Mouse (Mus musculus) right cerebral cortex, postnatal 14 days (tissue): ENCODE measurements at regions not wholly inside any gene's neighbourhood (a gene's known extent, or its start where the extent isn't known, plus 50 kb on each side); places are given as distances from the start of the nearest gene placed in this dataset.

ENCODE experiments used
- DNase-seq: peaks from one replicate; pipeline ENCODE4 v3.0.0; 2022

- DNase-seq: peak; percentile 25
Observed at GRCm38 (mm10) chr2:66961808-66962519, 177.2 kb upstream of the Scn7a start.

- DNase-seq: no peak
Observed at GRCm38 (mm10) chr2:66941188-66941587, 156.5 kb upstream of the Scn7a start.

GRCm38 (mm10) chr2:66898032-66898431 is 113.3 kb upstream of the Scn7a start:
- no peak for DNase-seq

GRCm38 (mm10) chr2:66867457-66868216 is 82.9 kb upstream of the Scn7a start:
- no peak for DNase-seq
